Mouse (Mus musculus) thymus, adult 18-20 months (tissue): ENCODE data around the gene Pibf1.
A peak's percentile ranks its signal among the peaks of the same experiment; 100 is the strongest.

Experiments
- DNase-seq, 2 experiments: peaks; one replicate each; pipeline ENCODE4 v3.0.0; 2022; ENCODE audit warnings: mixed read lengths in 2 of 2

Pibf1 gene

GRCm38 (mm10) chr14:99099267-99099966, at the start of gene Pibf1, which contains the start of gene Dis3:
Gene Pibf1 (plus strand): TSS chr14:99099424.
Gene Dis3 (minus strand): TSS chr14:99099770.
- DNase-seq: peak; percentile 97 to 99

DNA sequence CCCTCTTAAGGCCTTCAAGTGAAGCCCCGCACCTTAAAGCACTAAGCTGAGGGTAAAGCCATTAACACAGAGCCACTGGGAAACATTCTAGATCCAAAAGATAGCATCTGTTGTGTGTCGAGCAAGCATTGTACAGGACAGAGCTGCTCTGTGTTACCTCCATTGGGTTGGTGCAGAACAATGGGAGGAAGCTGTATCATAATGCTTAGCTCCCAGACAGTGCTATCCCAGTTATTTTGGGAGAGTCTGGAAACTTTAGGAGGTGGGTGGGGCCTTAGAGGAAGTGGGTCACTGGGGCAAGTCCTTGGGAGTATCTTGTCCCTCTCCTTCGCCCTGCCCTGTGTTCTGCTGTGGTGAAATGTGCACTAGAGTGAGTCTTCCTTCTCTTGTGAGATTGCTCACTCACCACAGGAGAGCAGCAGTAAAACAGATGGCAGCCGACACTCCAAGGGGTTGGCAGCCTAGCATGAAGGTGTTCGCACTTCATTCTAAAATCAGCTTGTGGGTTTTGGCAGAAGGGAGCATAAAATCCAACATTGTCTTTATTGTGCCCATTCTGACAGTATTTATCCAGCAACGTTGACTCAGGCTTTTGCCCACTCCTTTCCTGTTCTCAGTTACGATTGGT, 40.2 kb upstream of the Pibf1 start:
- no peak for DNase-seq

- DNase-seq: no peak
These were observed 38.6 kb upstream of the Pibf1 start for GRCm38 (mm10) chr14:99060616-99061015.

DNA sequence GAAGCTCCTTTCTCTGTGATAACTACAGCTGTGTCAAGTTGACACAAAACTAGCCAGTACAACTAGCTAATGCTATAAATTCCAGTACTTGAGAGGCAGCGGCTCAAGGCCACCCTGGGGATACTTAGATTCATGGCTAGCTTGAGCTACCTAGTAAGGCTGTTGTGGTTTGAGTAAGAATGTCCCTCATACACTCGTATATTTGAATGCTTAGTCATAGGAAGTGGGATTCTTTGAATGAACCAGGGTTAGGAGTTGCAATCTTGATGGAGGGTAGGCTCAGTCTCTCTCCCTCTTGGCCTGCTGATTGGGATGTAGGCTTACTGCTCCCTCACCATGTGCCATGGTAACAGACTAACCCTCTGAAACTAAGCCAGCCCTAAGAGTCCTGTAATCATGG, 36.1 kb upstream of the Pibf1 start:
- DNase-seq: no peak

DNA sequence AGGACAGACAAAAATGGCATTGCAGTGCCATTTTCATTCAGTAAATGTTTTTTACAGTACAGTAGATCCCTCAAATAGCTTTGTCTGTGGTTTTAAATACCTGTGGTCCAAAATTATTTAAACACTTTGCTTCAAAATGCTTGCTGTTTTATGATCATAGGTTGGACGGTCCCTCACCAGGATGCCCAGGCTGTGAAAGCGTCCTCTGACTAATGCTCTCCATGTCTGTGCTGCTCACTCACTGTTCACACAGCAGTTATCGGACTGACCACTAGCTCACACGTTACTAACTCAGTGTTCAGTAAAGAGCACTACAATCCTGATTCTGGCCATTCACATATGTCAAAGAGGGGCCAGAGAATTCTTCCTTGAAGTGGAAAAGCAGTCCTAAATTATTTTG, 28.1 kb upstream of the Pibf1 start:
- DNase-seq: no peak

DNA sequence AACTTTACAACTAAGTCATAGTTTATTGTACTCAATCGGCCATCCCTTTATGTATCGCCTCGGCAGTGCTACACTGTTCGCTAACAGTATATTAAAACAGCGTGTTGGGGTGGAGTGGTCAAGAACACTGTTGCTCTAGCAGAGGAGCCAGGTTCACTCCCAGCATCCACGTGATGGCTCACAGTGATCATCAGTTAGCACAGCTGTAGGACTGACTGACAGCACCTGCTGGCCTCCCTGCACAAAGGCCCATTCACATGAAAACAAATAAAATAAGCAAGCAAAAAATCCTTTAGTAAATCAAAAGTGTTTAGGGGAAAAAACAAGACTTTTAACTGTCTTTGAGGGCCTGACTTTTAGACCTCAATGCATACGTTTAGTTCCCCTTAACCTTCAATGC, 10.3 kb upstream of the Pibf1 start:
- no peak for DNase-seq

DNA sequence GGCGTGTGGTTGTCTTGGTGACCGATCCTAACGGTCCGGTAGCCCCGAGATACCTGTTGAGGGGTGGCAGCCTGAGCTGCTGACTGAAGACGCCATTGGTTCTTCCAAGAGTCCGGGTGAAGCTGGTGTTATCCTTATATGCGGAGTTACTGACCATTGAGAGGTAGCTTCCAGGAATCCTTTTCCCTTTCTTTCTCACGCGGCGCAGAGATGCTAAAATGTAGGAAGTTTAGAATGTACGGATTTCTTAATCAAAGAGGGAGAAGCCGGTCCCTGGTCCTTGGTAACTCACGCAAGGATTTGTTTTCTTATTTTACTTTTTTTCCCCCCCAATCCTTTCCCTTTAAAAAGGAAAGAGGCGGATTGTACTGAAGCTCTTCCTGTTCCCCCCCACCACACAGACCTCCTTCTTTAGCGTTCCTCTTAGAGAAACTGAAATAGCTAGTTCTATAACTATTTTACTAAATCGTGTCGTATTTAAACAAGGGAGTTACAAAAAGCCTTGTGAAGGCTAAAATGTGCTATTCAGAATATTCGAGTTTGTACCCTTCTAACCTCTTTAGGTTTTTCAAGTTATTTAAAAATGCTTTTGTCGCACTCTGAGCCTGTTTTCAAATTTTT, 853 bp downstream of the Pibf1 start:
- DNase-seq: no peak

DNA sequence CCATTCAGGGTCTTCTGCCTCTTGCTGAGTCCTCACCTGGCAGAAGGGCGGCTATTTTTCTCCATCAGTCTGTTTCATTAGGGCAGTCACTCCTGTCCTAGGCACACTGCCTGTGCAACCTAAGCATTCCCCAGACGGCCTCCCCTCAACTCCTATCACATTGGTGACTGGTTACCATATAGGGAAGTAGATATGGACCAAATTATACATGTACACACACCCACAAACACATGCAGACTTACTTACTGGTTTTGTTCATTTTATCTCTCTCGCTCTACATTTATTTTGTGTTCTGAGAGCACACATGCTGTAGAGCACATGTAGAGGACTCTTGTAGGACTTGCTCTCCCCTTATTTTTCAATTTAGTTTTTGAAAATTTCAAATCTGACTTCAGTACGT, 3.8 kb downstream of the Pibf1 start:
- DNase-seq: no peak

DNA sequence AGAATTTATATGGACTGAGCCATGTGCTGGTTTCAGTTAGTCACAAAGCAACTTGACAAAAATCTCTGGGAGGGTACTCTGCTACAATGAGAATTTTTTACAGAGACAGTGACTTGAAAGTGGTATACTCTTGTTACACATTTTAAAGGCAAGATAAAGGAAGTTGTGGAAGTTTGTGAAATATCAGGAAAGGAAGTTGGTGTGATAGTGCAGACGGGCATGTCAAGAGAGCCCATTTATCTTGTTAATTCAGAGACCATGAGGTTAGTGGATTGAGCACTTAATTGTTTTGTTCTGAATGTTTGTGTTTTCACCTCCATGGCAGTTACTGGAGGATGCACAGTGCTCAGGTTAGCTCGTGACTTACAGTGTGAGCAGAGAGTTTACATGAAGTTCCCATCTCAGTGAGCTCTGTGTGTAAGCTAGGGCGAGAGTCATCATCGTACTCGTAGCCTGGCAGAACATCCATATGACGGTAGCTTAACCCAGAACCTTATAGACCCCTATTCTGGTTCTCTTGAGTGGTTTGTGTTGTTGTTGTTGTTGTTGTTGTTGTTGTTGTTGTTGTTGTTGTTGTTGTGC, 5.4 kb downstream of the Pibf1 start:
- no peak for DNase-seq

GRCm38 (mm10) chr14:99106671-99107070, 7.4 kb downstream of the Pibf1 start:
- no peak for DNase-seq

GRCm38 (mm10) chr14:99107631-99108187, 8.5 kb downstream of the Pibf1 start:
- no peak for DNase-seq

DNA sequence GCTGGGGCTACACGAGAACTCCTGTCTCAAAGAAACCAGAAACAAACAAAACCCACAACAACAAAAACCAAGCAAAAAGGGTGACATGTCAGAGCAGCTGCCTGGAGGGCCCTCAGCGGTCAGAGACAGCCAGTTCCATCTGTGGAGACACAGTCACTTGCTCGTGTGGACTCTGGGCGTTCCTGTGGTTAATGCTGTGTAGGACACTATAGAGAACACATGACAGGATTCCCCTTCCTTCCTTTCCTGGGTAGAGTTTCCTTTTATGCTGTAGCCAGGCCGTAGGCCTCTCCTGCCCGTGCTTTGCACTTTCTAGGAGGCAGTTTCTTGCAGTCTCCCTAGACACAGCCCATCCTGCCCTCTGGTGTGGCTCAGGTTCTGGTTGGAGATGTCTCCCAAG, 9.5 kb downstream of the Pibf1 start:
- DNase-seq: no peak

- DNase-seq: no peak
These were observed 18.4 kb downstream of the Pibf1 start for GRCm38 (mm10) chr14:99117576-99117975.

GRCm38 (mm10) chr14:99121584-99122339, 22.5 kb downstream of the Pibf1 start:
- no peak for DNase-seq

GRCm38 (mm10) chr14:99124076-99124475, 24.9 kb downstream of the Pibf1 start:
- DNase-seq: no peak

DNA sequence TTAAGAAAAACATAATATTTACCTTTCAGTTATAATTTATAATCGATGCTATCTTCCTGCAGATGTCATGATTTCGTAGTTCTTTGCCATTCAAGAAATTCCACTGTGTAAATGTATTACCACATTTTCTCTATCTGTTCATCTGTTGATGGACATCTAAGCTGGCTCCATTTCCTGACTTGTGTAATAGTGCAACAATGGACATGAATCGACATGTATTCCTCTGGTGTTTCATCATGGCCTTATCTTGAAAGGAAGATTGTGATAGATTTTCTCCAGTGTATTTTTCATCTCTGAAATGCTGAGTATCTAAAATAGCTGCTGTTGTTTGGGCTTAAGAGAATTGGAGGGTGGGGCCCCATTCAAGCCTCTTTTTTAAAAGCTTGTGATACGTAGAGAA, 27.5 kb downstream of the Pibf1 start:
- DNase-seq: no peak

DNA sequence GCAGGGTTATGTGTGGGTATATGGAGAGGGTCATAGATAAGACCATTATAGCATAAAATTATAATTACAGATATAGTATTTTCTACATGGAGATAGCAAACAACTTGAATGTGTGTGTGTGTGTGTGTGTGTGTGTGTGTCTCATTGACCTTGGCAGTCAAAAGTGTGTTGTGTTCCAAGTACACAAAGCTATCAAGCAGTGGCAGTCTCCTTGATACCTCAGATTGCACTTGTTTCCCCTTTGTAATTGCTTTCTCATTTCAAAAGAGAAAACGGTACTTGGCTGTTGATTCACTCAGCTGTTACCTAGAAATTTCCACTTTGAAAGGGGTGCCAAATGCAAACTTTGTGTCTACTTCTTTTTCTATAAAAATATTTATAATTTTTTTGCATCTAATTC, 28.3 kb downstream of the Pibf1 start:
- DNase-seq: no peak

DNA sequence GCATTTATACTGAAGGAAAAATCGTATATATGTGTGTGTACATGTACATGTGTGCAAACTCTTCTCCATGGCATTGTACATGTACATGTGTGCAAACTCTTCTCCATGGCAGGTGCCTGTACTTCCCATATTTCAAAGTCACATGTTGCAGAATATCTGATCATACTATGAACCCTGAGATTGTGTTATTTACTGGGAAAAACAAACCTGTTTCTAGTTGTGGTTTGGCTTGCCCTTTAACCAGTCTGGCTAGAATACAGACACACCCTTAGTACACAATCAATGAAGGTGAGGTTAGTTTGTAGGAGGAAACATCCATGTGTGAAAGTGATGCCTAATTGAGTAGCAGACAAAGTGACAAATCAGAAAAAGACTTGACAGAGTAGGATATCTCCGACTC, 29.8 kb downstream of the Pibf1 start:
- DNase-seq: no peak

- DNase-seq: no peak
These were observed 34.8 kb downstream of the Pibf1 start for GRCm38 (mm10) chr14:99134048-99134447.

DNA sequence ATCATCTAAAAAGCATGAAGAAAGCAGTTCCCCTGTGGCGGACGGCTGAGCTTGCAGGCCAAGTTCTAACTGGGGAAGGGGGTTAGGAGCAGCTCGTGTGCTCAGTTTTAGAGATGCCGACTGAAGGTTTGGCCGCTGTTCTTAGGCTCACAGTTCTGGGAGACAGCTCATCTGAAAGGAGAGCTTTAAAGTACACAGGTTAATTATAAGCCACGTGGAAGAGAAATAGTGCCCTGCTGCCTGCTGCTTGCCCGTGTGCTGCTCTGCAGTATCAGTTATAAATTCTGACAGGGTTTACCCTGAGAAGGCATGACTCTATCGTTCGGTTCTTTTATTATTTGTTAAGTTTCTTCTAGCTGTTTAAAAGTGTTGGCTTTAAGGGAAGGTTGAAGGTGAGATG, 36.5 kb downstream of the Pibf1 start:
- DNase-seq: no peak

GRCm38 (mm10) chr14:99136297-99136696, 37.1 kb downstream of the Pibf1 start:
- no peak for DNase-seq

- DNase-seq: no peak
These were observed 40.8 kb downstream of the Pibf1 start for GRCm38 (mm10) chr14:99140036-99140435.
